Mouse (Mus musculus) cerebellum, adult 2 months (tissue): ENCODE data around the gene Sacs.

ENCODE experiments used
- CTCF ChIP-seq: fragments of 200-500 bp; IDR thresholded peaks from 2 replicates; pipeline ENCODE4 v1.5.1; 2011; ENCODE audit warnings: low read depth, mild to moderate bottlenecking, control low read depth, low read length, moderate library complexity, borderline replicate concordance; ENCODE audit not compliant: insufficient read depth
- POLR2A ChIP-seq: fragments of 200-500 bp; IDR thresholded peaks from 2 replicates; pipeline ENCODE4 v1.6.1; 2011; ENCODE audit warnings: low read length, control low read depth, borderline replicate concordance; ENCODE audit not compliant: insufficient read depth

- TF ChIP-seq POLR2A (no peak), CTCF (no peak)
Observed at GRCm38 (mm10) chr14:61171261-61171970, 33.2 kb downstream of the Sacs start.
